Mouse (Mus musculus) heart, adult 2 months (tissue): Measurements from ENCODE around the gene Foxn2. TPM values are rescaled to one million over a fixed set of nuclear protein-coding genes. Genes with fewer than 3 reads are reported as not detected.

Experiments used
- DNase-seq, 2 experiments: peaks; one replicate each; pipeline ENCODE4 v3.0.0; 2021
- H3K27ac ChIP-seq: fragments of 200-600 bp; 2 replicates; pipeline ENCODE4 v1.8.1; 2022
- H3K27me3 ChIP-seq: fragments of 200-500 bp; 2 replicates; pipeline ENCODE4 v1.6.1; 2012; ENCODE audit warnings: mild to moderate bottlenecking, low read length, inconsistent platforms, mixed read lengths; ENCODE audit not compliant: control insufficient read depth, insufficient read depth
- H3K36me3 ChIP-seq: fragments of 200-500 bp; 2 replicates; pipeline ENCODE4 v1.6.1; 2012; ENCODE audit warnings: low read length, inconsistent platforms; ENCODE audit not compliant: control insufficient read depth, insufficient read depth
- H3K4me1 ChIP-seq: fragments of 200-500 bp; 2 replicates; pipeline ENCODE4 v1.6.1; 2011; ENCODE audit warnings: low read length; ENCODE audit not compliant: control insufficient read depth, insufficient read depth
- H3K4me3 ChIP-seq: fragments of 200-600 bp; 2 replicates; pipeline ENCODE4 v1.8.1; 2022
- H3K79me2 ChIP-seq: fragments of 200-500 bp; replicated peaks from 2 replicates; pipeline ENCODE4 v1.6.1; 2012; ENCODE audit warnings: mild to moderate bottlenecking, inconsistent platforms, low read length, moderate library complexity, mixed read lengths; ENCODE audit not compliant: control insufficient read depth, insufficient read depth
- H3K9ac ChIP-seq: fragments of 200-500 bp; 2 replicates; pipeline ENCODE4 v1.6.1; 2012; ENCODE audit warnings: low read depth, mild to moderate bottlenecking, control low read depth, inconsistent platforms, low read length, mixed read lengths
- CTCF ChIP-seq: fragments of 200-600 bp; IDR thresholded peaks from 2 replicates; pipeline ENCODE4 v1.8.1; 2022; ENCODE audit warnings: antibody characterized with exemption, mild to moderate bottlenecking, moderate library complexity
- EP300 ChIP-seq: fragments of 200-500 bp; IDR thresholded peaks from 2 replicates; pipeline ENCODE4 v1.6.1; 2011; ENCODE audit warnings: low read depth, low read length, control low read depth; ENCODE audit not compliant: insufficient read depth
- POLR2A ChIP-seq: fragments of 200-500 bp; IDR thresholded peaks from 2 replicates; pipeline ENCODE4 v1.6.1; 2011; ENCODE audit warnings: mild to moderate bottlenecking, low read depth, low read length, control low read depth; ENCODE audit not compliant: insufficient read depth
- WGBS: fragments of 180-500 bp; shearing (Covaris S2); methylation state at CpG from one replicate; pipeline ENCODE4 v1.1.7; 2018; 5-methylcytosine and 5-hydroxymethylcytosine counted together
- intact Hi-C: fragments of 180-260 bp; cut with DNase I; formaldehyde crosslinking; loops from one replicate; pipeline ENCODE4 v1.15.1; 2025
- polyA plus RNA-seq: library from polyadenylated mRNA; depleted of rRNA; stranded (reverse); fragments of >200 nt; gene quantifications from 2 replicates; pipeline ENCODE4 v1.2.3, GENCODE M21; 2012
- total RNA-seq, 2 experiments: library from RNA; stranded (reverse); gene quantifications; 2 replicates each; pipeline ENCODE4 v1.2.3; 2021

Gene Foxn2
- total and polyA plus RNA-seq, 3 experiments: 2.6 to 9.4 (median 7.4) TPM

- H3K27ac ChIP-seq: no peak overlapping the region
- no peak for DNase-seq
- H3K9ac ChIP-seq: no peak overlapping the region
- H3K36me3 ChIP-seq: no peaks in the 10 kb centered on the region
- H3K4me1 ChIP-seq: no peaks in the 10 kb centered on the region; the same call in 1 of the 2 replicates
- no peaks in the 10 kb centered on the region for H3K79me2 ChIP-seq
- TF ChIP-seq CTCF (no peak), POLR2A (no peak), EP300 (no peak)
- WGBS: 91% methylated on average over 15 of the region's 15 CpGs
- intact Hi-C loops: no loop called here
- no peak overlapping the region for H3K4me3 ChIP-seq
- no peaks in the 10 kb centered on the region for H3K27me3 ChIP-seq
Observed at GRCm38 (mm10) chr17:88505941-88506340, 65.4 kb downstream of the Foxn2 start.

DNA sequence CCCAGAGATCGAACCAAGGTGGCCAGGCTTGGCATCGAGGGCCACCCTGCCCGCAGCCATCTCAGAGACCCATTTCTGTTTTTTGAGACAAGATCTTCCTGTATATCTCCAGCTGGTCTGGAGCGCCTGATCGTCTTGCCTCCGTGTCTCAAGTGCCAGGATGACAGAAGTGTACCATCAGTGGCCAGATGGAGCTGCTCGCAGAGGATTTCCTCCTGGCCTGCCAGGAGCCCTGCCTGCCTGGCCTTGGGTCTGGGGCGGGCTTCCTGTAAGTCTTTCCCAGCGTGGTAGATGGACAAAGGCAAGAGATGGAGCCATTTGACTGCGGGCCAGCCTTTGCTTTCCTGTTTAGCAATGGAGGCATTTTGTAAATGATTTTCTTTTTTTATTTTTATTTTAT is 66.9 kb downstream of the Foxn2 start:
- H3K27ac ChIP-seq: no peak overlapping the region
- H3K79me2 ChIP-seq: no peaks in the 10 kb centered on the region
- WGBS: 64% methylated on average over 10 of the region's 10 CpGs
- H3K36me3 ChIP-seq: no peaks in the 10 kb centered on the region
- H3K9ac ChIP-seq: no peak overlapping the region
- no peak for DNase-seq
- H3K27me3 ChIP-seq: no peaks in the 10 kb centered on the region
- TF ChIP-seq CTCF (no peak), POLR2A (no peak), EP300 (no peak)
- H3K4me3 ChIP-seq: no peak overlapping the region
- intact Hi-C loops: no loop called here
- no peaks in the 10 kb centered on the region; the same call in 1 of the 2 replicates for H3K4me1 ChIP-seq

DNA sequence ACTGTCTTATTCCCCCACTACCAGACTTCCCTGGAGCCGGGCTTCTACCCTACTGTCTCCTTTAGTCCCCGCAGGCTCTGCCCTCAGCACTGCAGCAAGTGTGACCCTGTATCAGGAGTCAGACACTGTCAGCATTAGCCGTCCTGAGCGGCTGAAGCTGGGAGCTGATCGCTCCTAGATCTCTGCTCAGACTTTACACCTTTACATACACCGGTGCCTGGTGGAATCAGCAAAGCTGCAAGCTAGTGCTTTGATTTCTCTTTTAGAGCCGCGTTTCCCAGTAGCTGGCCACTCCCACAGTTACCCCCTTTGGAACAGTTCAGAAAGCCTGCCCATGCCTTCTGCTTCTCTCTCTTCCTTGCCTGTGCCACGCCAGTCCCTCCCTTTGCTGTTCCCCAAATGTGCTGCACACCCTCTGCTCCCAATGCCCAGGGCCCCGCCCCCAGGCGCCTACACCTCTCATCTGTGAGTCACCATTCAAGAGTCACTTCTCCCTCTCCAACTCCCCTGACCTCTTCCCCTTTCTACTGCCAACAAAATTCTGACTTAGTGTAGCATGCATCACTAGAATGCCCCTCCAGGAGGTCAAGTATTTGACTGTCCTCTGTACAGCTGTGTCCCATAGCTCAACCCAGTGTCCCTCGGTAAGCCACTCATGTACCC is 68.5 kb downstream of the Foxn2 start:
- Histone ChIP-seq H3K27ac (no peak overlapping the region), H3K79me2 (no peaks in the 10 kb centered on the region), H3K4me1 (no peaks in the 10 kb centered on the region; the same call in 1 of the 2 replicates), H3K36me3 (no peaks in the 10 kb centered on the region), H3K4me3 (no peak overlapping the region), H3K27me3 (no peaks in the 10 kb centered on the region), H3K9ac (peak overlapping the region; percentile 16; the same call in 1 of the 2 replicates)
- intact Hi-C loops: no loop called here
- 36% methylated on average over 12 of the region's 12 CpGs for WGBS
- peak; percentile 60 to 79 for DNase-seq
- TF ChIP-seq CTCF (no peak), EP300 (no peak)

DNA sequence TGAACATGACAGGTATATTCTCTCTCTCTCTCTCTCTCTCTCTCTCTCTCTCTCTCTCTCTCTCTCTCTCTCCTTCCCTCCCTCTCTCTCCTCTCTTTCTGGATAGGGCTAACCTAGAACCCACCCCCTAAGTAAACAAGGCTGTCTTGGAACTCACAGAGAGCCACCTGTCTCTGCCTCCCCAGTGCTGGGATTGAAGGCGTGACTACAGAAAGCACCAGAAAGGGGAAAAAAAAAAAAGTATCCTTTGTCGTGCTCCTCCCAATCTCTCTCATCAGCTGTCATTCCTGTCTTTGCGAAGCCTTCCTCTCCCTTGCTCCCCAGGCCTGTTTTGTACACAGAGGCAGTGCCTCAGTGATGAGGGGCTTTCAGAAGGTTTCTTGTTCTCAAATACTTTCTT is 69.5 kb downstream of the Foxn2 start:
- WGBS: 82% methylated on average over 3 of the region's 3 CpGs
- Histone ChIP-seq H3K36me3 (no peaks in the 10 kb centered on the region), H3K27ac (no peak overlapping the region), H3K9ac (no peak overlapping the region), H3K4me3 (no peak overlapping the region), H3K79me2 (no peaks in the 10 kb centered on the region), H3K4me1 (no peaks in the 10 kb centered on the region; the same call in 1 of the 2 replicates), H3K27me3 (no peaks in the 10 kb centered on the region)
- intact Hi-C loops: loop anchor here (2.0 to 5.0 kb wide), 3 partner anchors 68 to 483 kb away; partner anchors contain the start of gene Foxn2
- no peak for TF ChIP-seq CTCF
- DNase-seq: no peak

DNA sequence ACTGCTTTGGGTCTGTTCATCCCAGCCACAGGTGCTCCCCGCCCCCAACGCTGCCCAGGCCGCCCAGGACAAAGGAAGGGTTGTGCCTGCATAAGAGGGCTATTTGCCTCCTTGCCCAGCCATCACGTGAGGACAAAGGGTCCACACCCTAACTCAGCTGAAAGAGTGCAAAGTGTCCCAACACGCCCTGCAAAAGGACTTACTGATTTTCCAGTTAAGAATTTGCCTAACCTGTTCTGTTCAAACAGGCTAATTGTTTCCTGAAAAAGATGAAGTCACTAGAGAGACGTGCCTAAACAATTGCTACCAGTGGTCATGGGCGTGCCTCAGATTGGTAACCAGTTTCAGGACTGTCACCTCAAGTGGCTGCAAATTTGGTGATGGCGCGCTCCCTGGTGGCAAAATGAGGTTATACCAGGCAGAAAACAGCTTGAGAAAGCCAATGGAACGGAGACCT is 70.6 kb downstream of the Foxn2 start:
- intact Hi-C loops: loop anchor here (1.0 to 5.0 kb wide), 4 partner anchors 69 to 484 kb away; partner anchors contain the start of gene Foxn2
- 33% methylated on average over 10 of the region's 10 CpGs for WGBS
- TF ChIP-seq CTCF: peak; percentile 75
- no peak for TF ChIP-seq POLR2A
- TF ChIP-seq EP300: peak; percentile 84; the same call in 1 of the 2 replicates
- Histone ChIP-seq H3K27ac (no peak overlapping the region), H3K79me2 (no peaks in the 10 kb centered on the region), H3K4me3 (no peak overlapping the region), H3K9ac (no peak overlapping the region), H3K4me1 (no peaks in the 10 kb centered on the region; the same call in 1 of the 2 replicates), H3K36me3 (no peaks in the 10 kb centered on the region), H3K27me3 (no peaks in the 10 kb centered on the region)
- DNase-seq: peak; percentile 77 to 85

DNA sequence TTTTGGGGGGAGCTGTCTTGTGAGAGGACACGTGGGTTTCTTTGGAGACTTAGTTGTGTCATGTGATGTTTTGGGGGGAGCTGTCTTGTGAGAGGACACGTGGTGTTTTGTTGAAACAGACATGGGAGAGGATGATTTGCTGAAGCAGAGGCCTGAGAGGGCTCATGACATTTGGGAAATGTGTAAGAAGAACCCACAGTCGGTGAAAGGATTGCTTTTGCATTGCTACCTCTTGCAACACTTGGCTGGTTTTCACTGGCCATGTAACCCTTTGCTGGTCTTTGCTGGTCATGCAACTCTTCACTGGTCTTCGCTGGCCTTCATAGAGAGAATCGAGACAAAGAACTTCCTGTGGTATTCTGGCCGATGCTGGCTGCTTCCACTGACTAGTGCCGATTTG is 76.0 kb downstream of the Foxn2 start:
- 67% methylated on average over 7 of the region's 7 CpGs for WGBS
- DNase-seq: no peak
- intact Hi-C loops: no loop called here

More for the DNA sequence above, 76.0 kb downstream of the Foxn2 start:
- Histone ChIP-seq H3K36me3 (no peaks in the 10 kb centered on the region), H3K9ac (no peak overlapping the region), H3K79me2 (no peaks in the 10 kb centered on the region), H3K27ac (no peak overlapping the region), H3K4me3 (no peak overlapping the region), H3K4me1 (no peaks in the 10 kb centered on the region), H3K27me3 (no peaks in the 10 kb centered on the region)
- TF ChIP-seq EP300 (no peak), POLR2A (no peak), CTCF (no peak)
